Mouse (Mus musculus) bone marrow, adult 2 months (tissue): ENCODE measurements around the gene Fgg. TPM values are rescaled to one million over a fixed set of nuclear protein-coding genes. Genes with fewer than 3 reads are reported as not detected.

Experiments used
- H3K27ac ChIP-seq: fragments of 200-500 bp; 2 replicates; pipeline ENCODE4 v1.5.1; 2012; ENCODE audit warnings: low read depth, mild to moderate bottlenecking, control low read depth, inconsistent platforms, low read length; ENCODE audit not compliant: control insufficient read depth, poor library complexity, insufficient read depth
- H3K4me1 ChIP-seq: fragments of 200-500 bp; 2 replicates; pipeline ENCODE4 v1.6.1; 2011; ENCODE audit warnings: low read length; ENCODE audit not compliant: control insufficient read depth, insufficient read depth
- H3K4me3 ChIP-seq: fragments of 200-500 bp; replicated peaks from 2 replicates; pipeline ENCODE3; 2011; ENCODE audit warnings: mild to moderate bottlenecking, low read depth, low read length, control low read depth; ENCODE audit not compliant: control insufficient read depth
- CTCF ChIP-seq: fragments of 200-500 bp; IDR thresholded peaks from 2 replicates; pipeline ENCODE4 v1.5.1; 2011; ENCODE audit warnings: low read length, control low read depth; ENCODE audit not compliant: control insufficient read depth, insufficient read depth
- POLR2A ChIP-seq: fragments of 200-500 bp; IDR thresholded peaks from 2 replicates; pipeline ENCODE4 v1.6.1; 2011; ENCODE audit warnings: low read depth, mild to moderate bottlenecking, control low read depth, low read length, borderline replicate concordance; ENCODE audit not compliant: control insufficient read depth
- WGBS: fragments of 180-500 bp; shearing (Covaris S2); methylation state at CpG from one replicate; pipeline ENCODE4 v1.1.7; 2018; 5-methylcytosine and 5-hydroxymethylcytosine counted together
- polyA plus RNA-seq: library from polyadenylated mRNA; stranded (reverse); fragments of >200 nt; gene quantifications from 2 replicates; pipeline ENCODE4 v1.2.4, GENCODE M21; 2011; ENCODE audit warnings: low replicate concordance; ENCODE audit not compliant: missing spikeins, insufficient read depth, insufficient read length

The Fgg gene
- polyA plus RNA-seq, 1 experiment, result 2.0 TPM

DNA sequence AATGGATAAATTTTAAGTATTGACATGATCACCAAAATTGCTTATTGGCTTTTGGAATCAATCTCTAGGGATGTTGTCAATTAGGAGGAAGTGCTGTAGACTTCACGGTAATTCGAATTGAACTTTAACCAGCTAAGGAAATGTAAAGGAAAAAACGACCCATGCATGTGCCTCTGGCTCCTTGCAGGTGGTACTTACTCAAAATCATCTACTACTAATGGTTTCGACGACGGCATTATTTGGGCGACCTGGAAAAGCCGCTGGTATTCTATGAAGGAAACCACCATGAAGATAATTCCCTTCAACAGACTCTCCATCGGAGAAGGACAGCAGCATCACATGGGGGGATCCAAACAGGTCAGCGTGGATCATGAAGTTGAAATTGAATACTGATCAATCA, 6.4 kb downstream of the Fgg start:
- TF ChIP-seq CTCF, result no peak
- no peak for TF ChIP-seq POLR2A
- Histone ChIP-seq H3K4me1 (no peaks in the 10 kb centered on the region), H3K4me3 (no peak overlapping the region), H3K27ac (no peak overlapping the region)
- 72% methylated on average over 10 of the region's 10 CpGs for WGBS

DNA sequence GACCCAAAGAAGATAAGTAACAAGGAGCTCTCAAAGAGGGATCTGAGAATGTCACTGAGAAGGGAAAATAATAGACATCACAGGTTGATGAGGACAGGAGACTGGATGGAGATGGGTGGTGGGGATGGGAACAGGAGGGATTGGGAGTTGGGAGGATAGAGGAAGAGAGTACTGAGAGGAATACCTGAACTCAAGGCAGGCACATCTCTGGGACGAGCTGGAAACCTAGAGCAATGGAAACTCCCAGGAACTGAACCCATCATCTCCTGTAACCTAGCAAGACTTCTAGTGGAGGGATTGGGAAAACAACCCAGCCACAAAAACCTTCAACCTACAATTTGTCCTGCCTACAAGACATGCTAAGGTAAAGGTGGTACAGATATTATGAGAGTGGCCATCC, 8.7 kb downstream of the Fgg start:
- Histone ChIP-seq H3K27ac (no peak overlapping the region), H3K4me1 (no peaks in the 10 kb centered on the region), H3K4me3 (no peak overlapping the region)
- TF ChIP-seq CTCF (no peak), POLR2A (no peak)
- 54% methylated on average over 1 of the region's 1 CpGs for whole genome bisulfite sequencing

- Histone ChIP-seq H3K4me3 (no peak overlapping the region), H3K27ac (no peak overlapping the region), H3K4me1 (no peaks in the 10 kb centered on the region)
- 82% methylated on average over 2 of the region's 2 CpGs for WGBS
- TF ChIP-seq POLR2A, result no peak
- no peak for TF ChIP-seq CTCF
These were observed 12.9 kb downstream of the Fgg start for GRCm38 (mm10) chr3:83020387-83020786.

DNA sequence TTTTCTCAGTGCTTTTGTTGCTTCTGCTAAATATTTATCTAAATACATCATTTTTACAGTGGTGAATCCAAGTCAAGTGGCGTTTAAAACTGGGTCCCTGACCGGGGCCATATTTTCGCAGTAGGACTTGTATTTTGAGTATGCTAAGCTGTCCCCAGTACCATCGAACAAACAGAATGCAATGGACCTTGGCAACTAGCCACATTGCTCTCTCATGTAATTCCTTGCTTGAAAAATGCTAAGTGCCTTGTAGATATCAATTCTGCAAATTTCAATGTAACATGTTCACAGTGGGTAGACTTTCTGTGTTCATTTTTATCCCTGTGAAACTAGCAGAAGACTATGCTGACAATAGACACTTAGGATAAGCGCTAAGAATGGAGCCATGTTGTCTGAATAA, 13.7 kb downstream of the Fgg start:
- H3K4me1 ChIP-seq, result no peaks in the 10 kb centered on the region
- WGBS, result 86% methylated on average over 5 of the region's 5 CpGs
- TF ChIP-seq CTCF (no peak), POLR2A (no peak)
- no peak overlapping the region for H3K27ac ChIP-seq
- no peak overlapping the region for H3K4me3 ChIP-seq

GRCm38 (mm10) chr3:83025036-83025435, 17.5 kb downstream of the Fgg start:
- no peak overlapping the region for H3K27ac ChIP-seq
- no peaks in the 10 kb centered on the region for H3K4me1 ChIP-seq
- H3K4me3 ChIP-seq, result no peak overlapping the region
- 78% methylated on average over 6 of the region's 6 CpGs for WGBS
- TF ChIP-seq CTCF, result no peak
- no peak for TF ChIP-seq POLR2A

DNA sequence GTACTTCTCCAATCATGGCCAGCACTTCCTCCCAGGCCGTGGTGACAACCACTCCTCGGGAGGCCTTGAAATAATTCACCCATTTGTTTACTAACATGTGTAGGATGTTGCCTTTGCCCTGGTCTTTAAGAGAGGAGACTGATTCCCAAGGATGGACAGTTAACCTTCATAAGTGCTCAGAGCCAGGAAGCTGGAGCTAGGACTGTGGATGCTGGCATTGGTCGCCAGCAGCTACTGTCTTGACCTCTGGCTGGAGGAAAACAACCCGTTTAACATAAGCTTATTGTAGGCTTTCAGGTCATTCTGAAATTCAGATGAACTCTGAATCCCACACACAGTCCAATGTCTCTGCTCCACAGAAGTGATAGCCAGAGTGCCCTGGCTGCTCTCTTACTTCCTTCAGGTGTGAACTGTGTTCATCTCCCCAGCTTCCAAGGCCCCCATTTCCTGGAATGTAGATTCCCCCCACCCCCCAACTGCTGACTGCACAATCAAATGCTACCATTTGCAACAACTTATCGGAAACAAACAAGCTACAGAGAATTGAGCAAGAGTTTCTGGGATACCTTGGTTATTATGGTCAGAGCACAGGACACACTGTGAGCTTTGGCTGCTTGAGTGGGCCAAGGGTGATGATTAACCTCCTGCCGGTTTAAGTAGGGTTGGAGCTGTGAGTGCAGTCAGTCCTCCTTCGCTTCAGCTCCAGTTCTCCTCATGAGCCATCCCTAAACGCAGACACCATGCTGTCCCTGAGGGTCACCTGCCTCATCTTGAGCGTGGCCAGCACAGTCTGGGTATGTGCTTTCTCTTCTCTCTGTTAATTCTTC, 18.2 kb downstream of the Fgg start, which contains the start of gene Fga:
Gene Fga (plus strand): TSS at position 602 of the 827 bp plus-strand sequence.
- 70% methylated on average over 9 of the region's 9 CpGs for WGBS
- Histone ChIP-seq H3K4me3 (no peak within 1 kb of the TSS), H3K27ac (no peak within 1 kb of the TSS), H3K4me1 (no peaks in the 10 kb centered on the region)
- TF ChIP-seq CTCF (no peak), POLR2A (no peak)

GRCm38 (mm10) chr3:83027546-83028251, 20.2 kb downstream of the Fgg start:
- no peak overlapping the region for H3K27ac ChIP-seq
- TF ChIP-seq POLR2A (no peak), CTCF (no peak)
- H3K4me1 ChIP-seq, result no peaks in the 10 kb centered on the region
- H3K4me3 ChIP-seq, result no peak overlapping the region
- 87% methylated on average over 9 of the region's 9 CpGs for WGBS

DNA sequence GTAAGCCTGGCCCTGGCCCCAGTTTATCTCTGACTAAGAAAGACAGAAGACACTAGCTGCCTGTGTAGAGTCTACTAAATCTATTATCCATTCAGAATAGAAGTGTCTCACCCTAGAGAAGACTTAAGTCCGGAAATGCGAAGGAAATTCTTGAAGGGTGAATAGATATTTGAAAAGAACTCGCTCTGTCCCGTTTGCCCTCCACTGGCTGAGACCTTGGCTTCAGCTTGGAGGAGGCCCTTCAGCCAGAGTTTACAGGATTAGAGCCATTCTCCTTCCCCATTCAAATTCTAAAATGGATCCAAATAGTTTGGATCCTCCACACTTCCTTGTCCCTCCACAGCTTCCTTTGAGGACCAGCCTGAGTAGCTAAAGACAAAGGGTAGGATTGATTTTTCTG, 22.8 kb downstream of the Fgg start:
- no peak overlapping the region for H3K4me3 ChIP-seq
- no peaks in the 10 kb centered on the region for H3K4me1 ChIP-seq
- TF ChIP-seq POLR2A (no peak), CTCF (no peak)
- H3K27ac ChIP-seq, result no peak overlapping the region
- 73% methylated on average over 4 of the region's 4 CpGs for WGBS

- TF ChIP-seq POLR2A, result no peak
- no peak for TF ChIP-seq CTCF
- Histone ChIP-seq H3K27ac (no peak overlapping the region), H3K4me1 (no peaks in the 10 kb centered on the region), H3K4me3 (no peak overlapping the region)
- WGBS, result 49% methylated on average over 13 of the region's 13 CpGs
These were observed 25.3 kb downstream of the Fgg start for GRCm38 (mm10) chr3:83032746-83033308.
